Mouse (Mus musculus) limb, embryonic 13.5 days (tissue): ENCODE results near the gene Tox3. TPM values are rescaled to one million over a fixed set of nuclear protein-coding genes. Genes with fewer than 3 reads are reported as not detected.

Source experiments
- ATAC-seq: fragments of 200-750 bp; cut with Nextera tagmentation; 2 replicates; pipeline ENCODE4 v1.8.0; 2017; ENCODE audit warnings: low read depth, moderate number of reproducible peaks, moderate TSS enrichment; ENCODE audit not compliant: low FRiP score
- H3K27ac ChIP-seq: fragments of 300-500 bp; sonication (generic); 2 replicates; pipeline ENCODE4 v1.5.1; 2015; ENCODE audit warnings: inconsistent platforms, mild to moderate bottlenecking, moderate library complexity
- H3K27me3 ChIP-seq: fragments of 300-500 bp; sonication (generic); 2 replicates; pipeline ENCODE4 v1.6.1; 2015; ENCODE audit warnings: mild to moderate bottlenecking, inconsistent platforms
- H3K36me3 ChIP-seq: fragments of 300-500 bp; sonication (generic); 2 replicates; pipeline ENCODE4 v1.6.1; 2015; ENCODE audit warnings: inconsistent platforms, mild to moderate bottlenecking, moderate library complexity
- H3K4me1 ChIP-seq: fragments of 300-500 bp; sonication (generic); 2 replicates; pipeline ENCODE4 v1.6.1; 2015; ENCODE audit warnings: inconsistent platforms
- H3K4me2 ChIP-seq: fragments of 300-500 bp; sonication (generic); replicated peaks from 2 replicates; pipeline ENCODE4 v1.6.1; 2015; ENCODE audit warnings: inconsistent platforms, mild to moderate bottlenecking, moderate library complexity
- H3K4me3 ChIP-seq: fragments of 300-500 bp; sonication (generic); 2 replicates; pipeline ENCODE4 v1.5.1; 2015; ENCODE audit warnings: moderate library complexity, mild to moderate bottlenecking, inconsistent platforms
- H3K9ac ChIP-seq: fragments of 300-500 bp; sonication (generic); 2 replicates; pipeline ENCODE4 v1.6.1; 2015; ENCODE audit warnings: mild to moderate bottlenecking, inconsistent platforms
- H3K9me3 ChIP-seq: fragments of 300-500 bp; sonication (generic); 2 replicates; pipeline ENCODE4 v1.6.1; 2016; ENCODE audit warnings: inconsistent platforms
- WGBS: fragments of 180-500 bp; shearing (Covaris S2); methylation state at CpG from one replicate; pipeline ENCODE4 v1.1.7; 2015; 5-methylcytosine and 5-hydroxymethylcytosine counted together
- polyA plus RNA-seq: library from polyadenylated mRNA; unstranded; fragments of >200 nt; fragmentation: Nextera tagmentation; extraction: Ambion mirVana; gene quantifications from 2 replicates; pipeline ENCODE4 v1.2.1, GENCODE M21; 2015

The Tox3 gene
- polyA plus RNA-seq, 1 experiment from 2014 or later = 7.4 TPM

- H3K4me3 ChIP-seq = no peak overlapping the region
- 79% methylated on average over 2 of the region's 2 CpGs for WGBS
- H3K27ac ChIP-seq = no peak overlapping the region
- peaks cover 4% of the 10 kb centered on the region for H3K4me1 ChIP-seq
- H3K9ac ChIP-seq = no peak overlapping the region
- no peak for ATAC-seq
- no peak overlapping the region for H3K4me2 ChIP-seq
- no peaks in the 10 kb centered on the region for H3K9me3 ChIP-seq
- no peaks in the 10 kb centered on the region for H3K36me3 ChIP-seq
- H3K27me3 ChIP-seq = peaks cover 23% of the 10 kb centered on the region
Observed at GRCm38 (mm10) chr8:90352991-90353390, 4.8 kb upstream of the Tox3 start.

- Histone ChIP-seq H3K9ac (no peak overlapping the region), H3K9me3 (no peaks in the 10 kb centered on the region), H3K4me2 (no peak overlapping the region), H3K36me3 (no peaks in the 10 kb centered on the region), H3K4me1 (peaks cover 21% of the 10 kb centered on the region), H3K27ac (no peak overlapping the region), H3K27me3 (peaks cover 40% of the 10 kb centered on the region), H3K4me3 (no peak overlapping the region)
- peak; percentile 8; the same call in 1 of the 2 replicates for ATAC-seq
- WGBS = 27% methylated on average over 13 of the region's 13 CpGs
Observed at GRCm38 (mm10) chr8:90349709-90350562, 1.8 kb upstream of the Tox3 start.

- Histone ChIP-seq H3K4me1 (peaks cover 21% of the 10 kb centered on the region), H3K27me3 (peaks cover 40% of the 10 kb centered on the region), H3K9me3 (no peaks in the 10 kb centered on the region), H3K27ac (0 out of 2 replicates have a peak overlapping the region, but pooled peaks have one; percentile 79), H3K4me3 (peak overlapping the region; percentile 72), H3K36me3 (no peaks in the 10 kb centered on the region), H3K4me2 (peak overlapping the region; percentile 86), H3K9ac (peak overlapping the region; percentile 84; the same call in 1 of the 2 replicates)
- WGBS = 19% methylated on average over 11 of the region's 11 CpGs
- ATAC-seq = peak; percentile 44
Observed at GRCm38 (mm10) chr8:90348926-90349683, 962 bp upstream of the Tox3 start.

- H3K4me3 ChIP-seq = peak overlapping the region; percentile 72
- H3K4me1 ChIP-seq = peaks cover 21% of the 10 kb centered on the region
- peak; percentile 55; the same call in 1 of the 2 replicates for ATAC-seq
- peak overlapping the region; percentile 86 for H3K4me2 ChIP-seq
- H3K27ac ChIP-seq = peak overlapping the region; percentile 79; the same call in 1 of the 2 replicates
- H3K27me3 ChIP-seq = peaks cover 40% of the 10 kb centered on the region
- peak overlapping the region; percentile 84 for H3K9ac ChIP-seq
- no peaks in the 10 kb centered on the region for H3K36me3 ChIP-seq
- no peaks in the 10 kb centered on the region for H3K9me3 ChIP-seq
- 0% methylated on average over 64 of the region's 66 CpGs for WGBS
Observed at GRCm38 (mm10) chr8:90347581-90348177, 464 bp downstream of the Tox3 start.

- H3K27ac ChIP-seq = no peak overlapping the region
- H3K36me3 ChIP-seq = no peaks in the 10 kb centered on the region
- 2% methylated on average over 21 of the region's 21 CpGs for WGBS
- H3K9ac ChIP-seq = peak overlapping the region; percentile 84
- H3K4me3 ChIP-seq = peak overlapping the region; percentile 72
- H3K9me3 ChIP-seq = no peaks in the 10 kb centered on the region
- no peak for ATAC-seq
- H3K27me3 ChIP-seq = peaks cover 37% of the 10 kb centered on the region
- H3K4me1 ChIP-seq = peaks cover 21% of the 10 kb centered on the region
- peak overlapping the region; percentile 86 for H3K4me2 ChIP-seq
Observed at GRCm38 (mm10) chr8:90346880-90347535, 1.1 kb downstream of the Tox3 start.

- peaks cover 21% of the 10 kb centered on the region for H3K4me1 ChIP-seq
- 40% methylated on average over 13 of the region's 13 CpGs for WGBS
- no peaks in the 10 kb centered on the region for H3K36me3 ChIP-seq
- peak overlapping the region; percentile 84 for H3K9ac ChIP-seq
- peak overlapping the region; percentile 86 for H3K4me2 ChIP-seq
- peak overlapping the region; percentile 72 for H3K4me3 ChIP-seq
- H3K9me3 ChIP-seq = no peaks in the 10 kb centered on the region
- ATAC-seq = no peak
- peaks cover 37% of the 10 kb centered on the region for H3K27me3 ChIP-seq
- no peak overlapping the region for H3K27ac ChIP-seq
Observed at GRCm38 (mm10) chr8:90346138-90346879, 1.8 kb downstream of the Tox3 start.

GRCm38 (mm10) chr8:90330377-90331285 lies 17.5 kb downstream of the Tox3 start:
- Histone ChIP-seq H3K9ac (no peak overlapping the region), H3K27ac (no peak overlapping the region), H3K4me2 (no peak overlapping the region), H3K4me3 (no peak overlapping the region), H3K36me3 (peaks cover 4% of the 10 kb centered on the region; the same call in 1 of the 2 replicates), H3K4me1 (no peaks in the 10 kb centered on the region), H3K27me3 (peaks cover 8% of the 10 kb centered on the region), H3K9me3 (no peaks in the 10 kb centered on the region)
- ATAC-seq = no peak
- WGBS = 71% methylated on average over 7 of the region's 7 CpGs

GRCm38 (mm10) chr8:90323824-90324223 lies 24.3 kb downstream of the Tox3 start:
- 23% methylated on average over 4 of the region's 4 CpGs for WGBS

GRCm38 (mm10) chr8:90322701-90323439 lies 25.3 kb downstream of the Tox3 start:
- Histone ChIP-seq H3K4me2 (no peak overlapping the region), H3K36me3 (no peaks in the 10 kb centered on the region), H3K27me3 (peaks cover 23% of the 10 kb centered on the region), H3K9me3 (no peaks in the 10 kb centered on the region), H3K4me3 (no peak overlapping the region), H3K9ac (no peak overlapping the region), H3K27ac (no peak overlapping the region), H3K4me1 (no peaks in the 10 kb centered on the region)
- 57% methylated on average over 8 of the region's 8 CpGs for whole genome bisulfite sequencing
- no peak; the same call in 1 of the 2 replicates for ATAC-seq

More at GRCm38 (mm10) chr8:90323824-90324223, 24.3 kb downstream of the Tox3 start:
- no peaks in the 10 kb centered on the region for H3K36me3 ChIP-seq
- no peaks in the 10 kb centered on the region for H3K9me3 ChIP-seq
- H3K27me3 ChIP-seq = peaks cover 23% of the 10 kb centered on the region
- H3K4me1 ChIP-seq = no peaks in the 10 kb centered on the region
- H3K27ac ChIP-seq = no peak overlapping the region
- H3K4me3 ChIP-seq = no peak overlapping the region
- H3K9ac ChIP-seq = no peak overlapping the region
- H3K4me2 ChIP-seq = no peak overlapping the region
- ATAC-seq = no peak

- Histone ChIP-seq H3K27ac (no peak overlapping the region), H3K4me1 (no peaks in the 10 kb centered on the region), H3K36me3 (no peaks in the 10 kb centered on the region), H3K9me3 (no peaks in the 10 kb centered on the region), H3K9ac (no peak overlapping the region), H3K4me2 (no peak overlapping the region), H3K27me3 (peaks cover 22% of the 10 kb centered on the region), H3K4me3 (no peak overlapping the region)
- 85% methylated on average over 1 of the region's 1 CpGs for WGBS
- ATAC-seq = no peak
Observed at GRCm38 (mm10) chr8:90321255-90321654, 26.9 kb downstream of the Tox3 start.
